10 mouse cellular contexts compared by ENCODE assay signal in the genomic region with DNA sequence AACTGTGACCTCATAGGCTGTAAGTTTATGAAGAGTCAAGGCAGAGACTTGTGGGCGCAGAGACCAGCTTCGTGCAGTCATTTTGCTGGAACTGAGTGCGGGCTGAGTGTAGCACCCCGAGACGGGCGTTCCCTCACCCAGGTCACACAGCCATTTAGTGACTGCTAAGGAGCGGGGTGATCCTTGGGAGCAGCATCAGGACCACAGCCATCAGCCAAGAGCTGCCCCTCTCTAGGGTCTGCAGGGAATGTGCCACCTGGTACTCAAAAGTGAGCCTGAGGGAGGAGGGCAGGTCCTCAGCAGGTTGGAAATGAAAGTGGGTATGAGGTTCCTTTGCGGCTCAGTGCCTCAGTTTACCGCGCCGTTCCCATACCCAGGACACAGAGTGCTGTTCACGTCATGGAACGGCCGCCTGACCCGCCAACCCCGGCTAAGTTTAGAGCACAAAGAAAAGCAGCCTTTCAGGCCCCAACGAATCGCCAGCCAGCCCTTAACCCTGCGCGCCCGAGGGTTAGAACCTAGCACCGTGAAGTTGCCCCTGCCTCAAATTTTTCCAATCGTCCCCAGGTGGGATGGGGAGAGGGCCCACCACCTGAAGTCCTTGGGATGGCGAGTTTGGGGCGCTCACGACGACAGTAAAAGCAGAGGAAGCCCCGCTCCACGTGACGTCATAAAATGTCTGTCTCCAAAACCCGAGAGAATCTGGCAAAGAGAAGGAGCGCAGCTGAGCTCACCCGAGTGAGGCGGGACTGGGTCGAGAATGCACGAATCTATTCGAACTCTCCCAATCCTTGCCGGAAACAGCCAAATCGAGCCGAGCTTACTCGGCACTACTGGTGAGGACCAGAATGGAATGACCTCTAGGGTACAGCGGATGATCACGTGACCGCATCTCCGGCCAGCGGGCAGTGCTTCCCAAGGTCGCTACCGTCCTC. TPM values are rescaled to one million over a fixed set of nuclear protein-coding genes. Genes with fewer than 3 reads are reported as not detected.
DNase-seq lines count a peak whose midpoint lies in the region; ATAC-seq and TF ChIP-seq lines count a peak whose summit lies in the region.
"Had no signal": no experiment of that assay in that cellular context is flagged by ENCODE, and none has a peak within 500 bp of the region (broad histone marks: within the 10 kb centered on the region; RNA-seq: fewer than 3 reads in every experiment).

No protein-coding gene starts in this region.

- H3K27ac ChIP-seq in layer of hippocampus, adult 2 months, result peak overlapping the region; percentile 36; the same call in 1 of the 2 replicates
- H3K27ac ChIP-seq in hindbrain, embryonic 15.5 days (replicated peaks), result no peak overlapping the region
- no peak overlapping the region for H3K27ac ChIP-seq in midbrain, postnatal 0 days (ENCODE audit: low read depth, low read length)

- DNase-seq in layer of hippocampus, adult 2 months (ENCODE audit: low spot score in 2 of 2), result no peak
- DNase-seq in layer of hippocampus, adult 18-20 months (ENCODE audit: low spot score in 2 of 2), result no peak
- peak; percentile 42 for DNase-seq in cerebellum, adult 8-10 months
- peak; percentile 69 to 74 for DNase-seq in gastrocnemius, adult 8-10 months (ENCODE audit: low spot score in 2 of 2)
- peak; percentile 25 for DNase-seq in liver
- DNase-seq in midbrain, postnatal 0 days (ENCODE audit: low spot score), result peak; percentile 59
- no peak for DNase-seq in adipocyte (ENCODE audit: low spot score)

- no peaks in the 10 kb centered on the region for H3K36me3 ChIP-seq in hindbrain, embryonic 15.5 days
- no peaks in the 10 kb centered on the region for H3K36me3 ChIP-seq in midbrain, postnatal 0 days (ENCODE audit: insufficient read depth, low read length)
- H3K36me3 ChIP-seq: G1E had no signal

- peaks cover 17% of the 10 kb centered on the region for H3K4me1 ChIP-seq in hindbrain, embryonic 15.5 days (replicated peaks)
- peaks cover 4% of the 10 kb centered on the region; the same call in 1 of the 2 replicates for H3K4me1 ChIP-seq in midbrain, postnatal 0 days (ENCODE audit: insufficient read depth, low read length)

- TF ChIP-seq CTCF in layer of hippocampus, adult 2 months (conservative IDR thresholded peaks at IDR 0.05), result no peak
- no peak for TF ChIP-seq CTCF in midbrain, postnatal 0 days (IDR thresholded peaks at IDR 0.05)

- peak overlapping the region; percentile 52 for H3K4me3 ChIP-seq in layer of hippocampus, adult 2 months
- peak overlapping the region; percentile 38 for H3K4me3 ChIP-seq in hindbrain, embryonic 15.5 days
- H3K4me3 ChIP-seq in midbrain, postnatal 0 days (ENCODE audit: low read depth, low read length), result peak overlapping the region; percentile 31

- ATAC-seq in hindbrain, embryonic 15.5 days (ENCODE audit: low FRiP score, low read depth), result no peak
- ATAC-seq in midbrain, postnatal 0 days (ENCODE audit: low FRiP score), result peak; percentile 40

- H3K4me2 ChIP-seq in hindbrain, embryonic 15.5 days, result peak overlapping the region; percentile 61
- H3K4me2 ChIP-seq in midbrain, postnatal 0 days (ENCODE audit: low read depth, low read length, poor library complexity, severe bottlenecking), result peak overlapping the region; percentile 49

- no peaks in the 10 kb centered on the region for H3K9me3 ChIP-seq in hindbrain, embryonic 15.5 days
- no peaks in the 10 kb centered on the region for H3K9me3 ChIP-seq in midbrain, postnatal 0 days (ENCODE audit: low read length)
- H3K9me3 ChIP-seq: G1E had no signal

- peaks cover 63% of the 10 kb centered on the region for H3K27me3 ChIP-seq in hindbrain, embryonic 15.5 days
- H3K27me3 ChIP-seq in midbrain, postnatal 0 days (ENCODE audit: insufficient read depth, low read length), result peaks cover 41% of the 10 kb centered on the region

- peak overlapping the region; percentile 36 for H3K9ac ChIP-seq in hindbrain, embryonic 15.5 days
- 0 out of 2 replicates have a peak overlapping the region, but pooled peaks have one; percentile 3 for H3K9ac ChIP-seq in midbrain, postnatal 0 days (replicated peaks; ENCODE audit: low read length, poor library complexity, severe bottlenecking)

- WGBS in hindbrain, embryonic 15.5 days, result 3% methylated on average over 48 of the region's 48 CpGs
- WGBS in midbrain, postnatal 0 days, result 3% methylated on average over 48 of the region's 48 CpGs

RNA-seq across cellular contexts. Expression of a gene that starts 10.6 kb away (rescaled TPM):
- 100 to 1,000 TPM; 775 to 798 TPM for total RNA-seq in layer of hippocampus, adult 2 months (2021)
- 100 to 1,000 TPM; 814 to 823 TPM for total RNA-seq in layer of hippocampus, adult 18-20 months (2021)
- 10 to 100 TPM; 28.5 to 34.0 (median 32.3) TPM for total RNA-seq in gastrocnemius, adult 8-10 months (2022)
- 503 and 561 TPM in 2 replicates for polyA plus RNA-seq in hindbrain, embryonic 15.5 days (2015; fragmentation: Nextera tagmentation; extraction: Ambion mirVana)
- 649 and 670 TPM in 2 replicates for total RNA-seq in midbrain, postnatal 0 days (2014; rRNA removed)
- polyA plus RNA-seq in midbrain, postnatal 0 days (2015; fragmentation: Nextera tagmentation; extraction: Ambion mirVana), result 726 and 813 TPM in 2 replicates

RNA-seq across cellular contexts. Expression of a gene that starts 16.8 kb away (rescaled TPM):
- total RNA-seq in layer of hippocampus, adult 2 months (2021), result 10 to 100 TPM; 36.5 to 42.7 TPM
- total RNA-seq in layer of hippocampus, adult 18-20 months (2021), result 10 to 100 TPM; 34.5 to 41.1 TPM
- 10 to 100 TPM; 19.7 to 24.6 (median 22.2) TPM for total RNA-seq in gastrocnemius, adult 8-10 months (2022)
- 40.4 and 44.9 TPM in 2 replicates for polyA plus RNA-seq in hindbrain, embryonic 15.5 days (2015; fragmentation: Nextera tagmentation; extraction: Ambion mirVana)
- 27.8 and 29.2 TPM in 2 replicates for total RNA-seq in midbrain, postnatal 0 days (2014; rRNA removed)
- 43.7 and 45.8 TPM in 2 replicates for polyA plus RNA-seq in midbrain, postnatal 0 days (2015; fragmentation: Nextera tagmentation; extraction: Ambion mirVana)

RNA-seq across cellular contexts. Expression of a gene that starts 20.4 kb away (rescaled TPM):
- total RNA-seq in layer of hippocampus, adult 2 months (2021), result 1 to 10 TPM; 1.4 to 1.5 TPM
- 1 to 10 TPM; 1.0 to 1.3 TPM for total RNA-seq in layer of hippocampus, adult 18-20 months (2021)
- 1 to 10 TPM in 2 of 4 experiments, under 1 TPM in 2; 0.65 to 2.3 (median 1.1) TPM for total RNA-seq in gastrocnemius, adult 8-10 months (2022)
- polyA plus RNA-seq in hindbrain, embryonic 15.5 days (2015; fragmentation: Nextera tagmentation; extraction: Ambion mirVana), result 0.21 and 0.35 TPM in 2 replicates
- total RNA-seq in midbrain, postnatal 0 days (2014; rRNA removed), result 0.77 and 1.5 TPM in 2 replicates
- polyA plus RNA-seq in midbrain, postnatal 0 days (2015; fragmentation: Nextera tagmentation; extraction: Ambion mirVana), result 0.21 and 0.39 TPM in 2 replicates

RNA-seq across cellular contexts. Expression of a gene that starts 25.6 kb away (rescaled TPM):
- total RNA-seq in layer of hippocampus, adult 2 months (2021), result not detected
- total RNA-seq in layer of hippocampus, adult 18-20 months (2021), result not detected
- total RNA-seq in gastrocnemius, adult 8-10 months (2022), result not detected
- not detected in 2 replicates for polyA plus RNA-seq in hindbrain, embryonic 15.5 days (2015; fragmentation: Nextera tagmentation; extraction: Ambion mirVana)
- not detected in 2 replicates for total RNA-seq in midbrain, postnatal 0 days (2014; rRNA removed)
- not detected in 2 replicates for polyA plus RNA-seq in midbrain, postnatal 0 days (2015; fragmentation: Nextera tagmentation; extraction: Ambion mirVana)
- total RNA-seq: layer of hippocampus, postnatal 14 days had no signal

RNA-seq across cellular contexts. Expression of a gene that starts 32.6 kb away (rescaled TPM):
- 100 to 1,000 TPM; 160 to 169 TPM for total RNA-seq in layer of hippocampus, adult 2 months (2021)
- total RNA-seq in layer of hippocampus, adult 18-20 months (2021), result 100 to 1,000 TPM; 158 to 162 TPM
- 10 to 100 TPM; 14.5 to 17.4 (median 16.0) TPM for total RNA-seq in gastrocnemius, adult 8-10 months (2022)
- polyA plus RNA-seq in hindbrain, embryonic 15.5 days (2015; fragmentation: Nextera tagmentation; extraction: Ambion mirVana), result 104 and 113 TPM in 2 replicates
- 141 and 159 TPM in 2 replicates for total RNA-seq in midbrain, postnatal 0 days (2014; rRNA removed)
- 102 and 113 TPM in 2 replicates for polyA plus RNA-seq in midbrain, postnatal 0 days (2015; fragmentation: Nextera tagmentation; extraction: Ambion mirVana)

Comparison
In these comparisons a context has a peak if more than half of its experiments do, and no peak if none do; other contexts are left out.
1. DNase-seq: peak in cerebellum, adult 8-10 months (single experiment), gastrocnemius, adult 8-10 months (2 of 2), liver (single experiment) and midbrain, postnatal 0 days (single experiment); none in layer of hippocampus, adult 2 months (0 of 2), layer of hippocampus, adult 18-20 months (0 of 2) and adipocyte (single experiment).
2. RNA of a gene that starts 10.6 kb away (total RNA-seq): 814 to 823 TPM in layer of hippocampus, adult 18-20 months, 775 to 798 TPM in layer of hippocampus, adult 2 months and 649 to 670 TPM in midbrain, postnatal 0 days; 28.5 to 34.0 TPM in gastrocnemius, adult 8-10 months; every median in the first group is over 10 times any median in the second.
3. Peak in every context shown above with its lines, with median percentiles within 50 percentile points of each other: H3K4me3 ChIP-seq.